Mouse (Mus musculus): ENCODE measurements at regions not wholly inside any gene's neighbourhood (a gene's known extent, or its start where the extent isn't known, plus 50 kb on each side); places are given as distances from the start of the nearest gene placed in this dataset.

- TF ChIP-seq CTCF (IDR thresholded peaks at IDR 0.05; ENCODE audit: low read depth, low read length) (no peak), POLR2AphosphoS5 (IDR thresholded peaks at IDR 0.05; ENCODE audit: insufficient replicate concordance, low read depth, low read length) (no peak)
These were observed 122.9 kb downstream of the Asb1 start for GRCm38 (mm10) chr1:91663289-91663688.
